Mouse (Mus musculus) myocyte (in vitro differentiated cells): Measurements from ENCODE around the gene Atg4a-ps.

Experiments used
- CEBPB ChIP-seq: IDR thresholded peaks from 2 replicates; pipeline ENCODE4 v1.6.1; 2011; ENCODE audit warnings: mild to moderate bottlenecking, moderate library complexity; ENCODE audit not compliant: poor library complexity, insufficient read depth, severe bottlenecking
- MAX ChIP-seq: IDR thresholded peaks from one replicate; pipeline ENCODE4 v1.6.1; 2011; ENCODE audit warnings: low read depth, mild to moderate bottlenecking, control low read depth
- POLR2A ChIP-seq: IDR thresholded peaks from one replicate; pipeline ENCODE4 v1.6.1; 2011; ENCODE audit warnings: low read depth, mild to moderate bottlenecking, control low read depth, moderate library complexity; ENCODE audit not compliant: insufficient read length
- REST ChIP-seq: IDR thresholded peaks from one replicate; pipeline ENCODE4 v1.6.1; 2011; ENCODE audit warnings: mild to moderate bottlenecking, control low read depth, moderate library complexity; ENCODE audit not compliant: insufficient read depth, insufficient read length
- TCF12 ChIP-seq: IDR thresholded peaks from one replicate; pipeline ENCODE4 v1.6.1; 2011; ENCODE audit warnings: mild to moderate bottlenecking, control low read depth; ENCODE audit not compliant: poor library complexity, insufficient read depth, severe bottlenecking

- TF ChIP-seq CEBPB (no peak), POLR2A (no peak), REST (no peak), TCF12 (no peak), MAX (no peak)
These were observed 48.3 kb downstream of the Atg4a-ps start for GRCm38 (mm10) chr3:103597586-103597985.
